Mouse (Mus musculus): ENCODE data around the gene Ipo5. TPM values are rescaled to one million over a fixed set of nuclear protein-coding genes. Genes with fewer than 3 reads are reported as not detected.

The Ipo5 gene
- polyA plus RNA-seq, 1 experiment from 2014 or later, result 99.2 TPM

- ATAC-seq (replicated peaks; ENCODE audit: low FRiP score), result no peak
Observed at GRCm38 (mm10) chr14:120967072-120967471, 56.0 kb downstream of the Ipo5 start.

GRCm38 (mm10) chr14:120968723-120969122 is 57.7 kb downstream of the Ipo5 start:
- no peak overlapping the region for H3K9ac ChIP-seq
- no peak overlapping the region for H3K4me2 ChIP-seq
- H3K4me3 ChIP-seq (replicated peaks), result no peak overlapping the region
- H3K4me1 ChIP-seq, result no peaks in the 10 kb centered on the region
- H3K36me3 ChIP-seq, result no peaks in the 10 kb centered on the region
- H3K27ac ChIP-seq, result no peak overlapping the region
- no peaks in the 10 kb centered on the region for H3K27me3 ChIP-seq
- WGBS, result 88% methylated on average over 4 of the region's 4 CpGs
- no peaks in the 10 kb centered on the region for H3K9me3 ChIP-seq (replicated peaks)
- ATAC-seq (replicated peaks; ENCODE audit: low FRiP score), result no peak

More at GRCm38 (mm10) chr14:120967072-120967471, 56.0 kb downstream of the Ipo5 start:
- Histone ChIP-seq H3K4me1 (no peaks in the 10 kb centered on the region), H3K9ac (no peak overlapping the region), H3K36me3 (no peaks in the 10 kb centered on the region), H3K4me3 (replicated peaks) (no peak overlapping the region), H3K9me3 (replicated peaks) (no peaks in the 10 kb centered on the region), H3K27me3 (no peaks in the 10 kb centered on the region), H3K4me2 (no peak overlapping the region), H3K27ac (no peak overlapping the region)
- 88% methylated on average over 6 of the region's 6 CpGs for WGBS

- no peak overlapping the region for H3K9ac ChIP-seq
- no peaks in the 10 kb centered on the region for H3K4me1 ChIP-seq
- no peaks in the 10 kb centered on the region for H3K9me3 ChIP-seq (replicated peaks)
- no peak overlapping the region for H3K27ac ChIP-seq
- WGBS, result 75% methylated on average over 3 of the region's 3 CpGs
- no peak overlapping the region for H3K4me3 ChIP-seq (replicated peaks)
- no peaks in the 10 kb centered on the region for H3K27me3 ChIP-seq
- ATAC-seq (replicated peaks; ENCODE audit: low FRiP score), result no peak
- no peaks in the 10 kb centered on the region for H3K36me3 ChIP-seq
- H3K4me2 ChIP-seq, result no peak overlapping the region
Observed at GRCm38 (mm10) chr14:120969673-120970072, 58.6 kb downstream of the Ipo5 start.

- no peak overlapping the region for H3K4me2 ChIP-seq
- H3K4me3 ChIP-seq (replicated peaks), result no peak overlapping the region
- no peaks in the 10 kb centered on the region for H3K4me1 ChIP-seq
- no peak overlapping the region for H3K27ac ChIP-seq
- H3K9me3 ChIP-seq (replicated peaks), result no peaks in the 10 kb centered on the region
- H3K27me3 ChIP-seq, result no peaks in the 10 kb centered on the region
- no peaks in the 10 kb centered on the region for H3K36me3 ChIP-seq
- WGBS, result 81% methylated on average over 8 of the region's 8 CpGs
- H3K9ac ChIP-seq, result no peak overlapping the region
- no peak for ATAC-seq (replicated peaks; ENCODE audit: low FRiP score)
Observed at GRCm38 (mm10) chr14:120970637-120971036, 59.6 kb downstream of the Ipo5 start.

GRCm38 (mm10) chr14:120971313-120971712 is 60.3 kb downstream of the Ipo5 start:
- Histone ChIP-seq H3K9me3 (replicated peaks) (no peaks in the 10 kb centered on the region), H3K36me3 (no peaks in the 10 kb centered on the region), H3K4me1 (no peaks in the 10 kb centered on the region), H3K27me3 (no peaks in the 10 kb centered on the region), H3K27ac (no peak overlapping the region), H3K9ac (no peak overlapping the region), H3K4me3 (replicated peaks) (no peak overlapping the region), H3K4me2 (no peak overlapping the region)
- no peak for ATAC-seq (replicated peaks; ENCODE audit: low FRiP score)
- WGBS, result 66% methylated on average over 6 of the region's 6 CpGs

GRCm38 (mm10) chr14:120979559-120979958 is 68.5 kb downstream of the Ipo5 start:
- no peaks in the 10 kb centered on the region for H3K36me3 ChIP-seq
- no peak for ATAC-seq (replicated peaks; ENCODE audit: low FRiP score)
- no peak overlapping the region for H3K4me2 ChIP-seq
- no peaks in the 10 kb centered on the region for H3K4me1 ChIP-seq
- no peak overlapping the region for H3K27ac ChIP-seq
- H3K9me3 ChIP-seq (replicated peaks), result no peaks in the 10 kb centered on the region
- 46% methylated on average over 3 of the region's 3 CpGs for WGBS
- H3K9ac ChIP-seq, result no peak overlapping the region
- no peak overlapping the region for H3K4me3 ChIP-seq (replicated peaks)
- no peaks in the 10 kb centered on the region for H3K27me3 ChIP-seq

- Histone ChIP-seq H3K36me3 (no peaks in the 10 kb centered on the region), H3K27me3 (no peaks in the 10 kb centered on the region), H3K27ac (no peak overlapping the region), H3K4me2 (no peak overlapping the region), H3K4me3 (replicated peaks) (no peak overlapping the region), H3K9ac (no peak overlapping the region), H3K9me3 (replicated peaks) (no peaks in the 10 kb centered on the region), H3K4me1 (0 out of 2 replicates have a peak, but pooled peaks cover 5% of the 10 kb centered on the region)
- 36% methylated on average over 6 of the region's 6 CpGs for WGBS
- 0 out of 2 replicates have a peak, but pooled peaks have one; percentile 25 for ATAC-seq (replicated peaks; ENCODE audit: low FRiP score)
Observed at GRCm38 (mm10) chr14:120989126-120989525, 78.1 kb downstream of the Ipo5 start.

Other genes starting within 250 kb of the Ipo5 start
- gene Farp1, start 124.0 kb downstream of the Ipo5 start, polyA plus RNA-seq (2015; fragmentation: Nextera tagmentation; extraction: Ambion mirVana), result 31.6 and 35.8 TPM in 2 replicates